Mouse (Mus musculus) kidney, embryonic 15.5 days (tissue): ENCODE data around the gene Gm29776. TPM values are rescaled to one million over a fixed set of nuclear protein-coding genes. Genes with fewer than 3 reads are reported as not detected.

Source experiments
- ATAC-seq: fragments of 200-750 bp; cut with Nextera tagmentation; replicated peaks from 2 replicates; pipeline ENCODE4 v1.8.0; 2017; ENCODE audit warnings: moderate TSS enrichment; ENCODE audit not compliant: low FRiP score
- H3K27ac ChIP-seq: fragments of 300-500 bp; sonication (generic); 2 replicates; pipeline ENCODE4 v1.5.1; 2015; ENCODE audit warnings: mild to moderate bottlenecking, inconsistent platforms
- H3K27me3 ChIP-seq: fragments of 300-500 bp; sonication (generic); 2 replicates; pipeline ENCODE4 v1.6.1; 2015; ENCODE audit warnings: inconsistent platforms
- H3K36me3 ChIP-seq: fragments of 300-500 bp; sonication (generic); 2 replicates; pipeline ENCODE4 v1.6.1; 2015; ENCODE audit warnings: inconsistent platforms
- H3K4me1 ChIP-seq: fragments of 300-500 bp; sonication (generic); 2 replicates; pipeline ENCODE4 v1.6.1; 2015; ENCODE audit warnings: inconsistent platforms
- H3K4me2 ChIP-seq: fragments of 300-500 bp; sonication (generic); 2 replicates; pipeline ENCODE4 v1.6.1; 2015; ENCODE audit warnings: moderate library complexity, mild to moderate bottlenecking, inconsistent platforms
- H3K4me3 ChIP-seq: fragments of 300-500 bp; sonication (generic); replicated peaks from 2 replicates; pipeline ENCODE4 v1.5.1; 2015; ENCODE audit warnings: mild to moderate bottlenecking, inconsistent platforms
- H3K9ac ChIP-seq: fragments of 300-500 bp; sonication (generic); 2 replicates; pipeline ENCODE4 v1.6.1; 2015; ENCODE audit warnings: mild to moderate bottlenecking, inconsistent platforms
- H3K9me3 ChIP-seq: fragments of 300-500 bp; sonication (generic); replicated peaks from 2 replicates; pipeline ENCODE4 v1.6.1; 2016; ENCODE audit warnings: inconsistent platforms
- WGBS: fragments of 180-500 bp; shearing (Covaris S2); methylation state at CpG from one replicate; pipeline ENCODE4 v1.1.7; 2015; ENCODE audit warnings: mixed read lengths; 5-methylcytosine and 5-hydroxymethylcytosine counted together
- polyA plus RNA-seq: library from polyadenylated mRNA; unstranded; fragments of >200 nt; fragmentation: Nextera tagmentation; extraction: Ambion mirVana; gene quantifications from 2 replicates; pipeline ENCODE4 v1.2.1, GENCODE M21; 2015

The Gm29776 gene
- polyA plus RNA-seq, 1 experiment from 2014 or later, result 0.21 TPM

DNA sequence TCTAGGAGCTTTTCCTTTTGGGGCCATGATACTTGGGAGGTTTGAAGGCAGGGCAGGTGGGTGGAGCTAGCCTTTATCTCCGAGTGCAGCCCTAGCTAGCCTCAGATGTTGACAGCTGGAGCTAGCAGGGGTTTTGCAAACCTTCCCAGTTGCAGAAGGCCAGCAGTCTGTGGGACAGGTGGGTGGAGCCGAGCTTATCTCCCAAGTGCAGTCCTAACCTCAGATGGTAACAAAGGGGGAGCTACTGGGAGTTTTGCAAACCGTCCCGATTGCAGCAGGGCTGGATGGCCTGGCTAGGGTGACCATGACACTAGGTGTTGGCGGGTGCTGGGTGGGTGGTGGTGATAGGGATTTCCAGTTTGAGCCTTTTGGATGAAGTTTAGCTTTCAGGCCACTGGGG is 7.2 kb upstream of the Gm29776 start:
- no peak overlapping the region for H3K4me3 ChIP-seq
- 61% methylated on average over 5 of the region's 5 CpGs for WGBS
- H3K27ac ChIP-seq, result no peak overlapping the region
- ATAC-seq, result no peak; the same call in 1 of the 2 replicates
- peaks cover 28% of the 10 kb centered on the region for H3K27me3 ChIP-seq
- no peak overlapping the region for H3K4me2 ChIP-seq
- no peak overlapping the region for H3K9ac ChIP-seq
- peaks cover 10% of the 10 kb centered on the region; the same call in 1 of the 2 replicates for H3K4me1 ChIP-seq
- no peaks in the 10 kb centered on the region for H3K9me3 ChIP-seq
- no peaks in the 10 kb centered on the region for H3K36me3 ChIP-seq

DNA sequence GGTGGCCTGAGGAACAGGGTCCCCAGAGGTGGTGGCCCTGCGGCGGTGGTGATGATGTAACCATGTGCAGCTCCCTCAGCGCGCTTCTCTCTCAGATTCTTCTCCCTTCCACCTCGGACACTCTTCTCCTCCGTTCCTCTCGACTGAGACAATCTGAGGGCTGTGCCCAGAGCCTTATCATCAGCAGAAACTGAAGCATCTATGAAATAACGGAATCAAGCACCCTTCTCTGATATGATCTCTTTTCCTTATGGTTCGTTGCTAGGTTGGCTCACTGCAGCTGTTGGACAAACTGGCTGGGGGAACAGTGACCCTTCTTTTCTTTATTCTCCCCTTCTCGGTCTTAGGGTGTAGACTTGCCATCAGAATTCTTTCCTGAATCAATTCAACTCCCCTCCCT is 4.6 kb upstream of the Gm29776 start:
- 54% methylated on average over 10 of the region's 10 CpGs for WGBS

DNA sequence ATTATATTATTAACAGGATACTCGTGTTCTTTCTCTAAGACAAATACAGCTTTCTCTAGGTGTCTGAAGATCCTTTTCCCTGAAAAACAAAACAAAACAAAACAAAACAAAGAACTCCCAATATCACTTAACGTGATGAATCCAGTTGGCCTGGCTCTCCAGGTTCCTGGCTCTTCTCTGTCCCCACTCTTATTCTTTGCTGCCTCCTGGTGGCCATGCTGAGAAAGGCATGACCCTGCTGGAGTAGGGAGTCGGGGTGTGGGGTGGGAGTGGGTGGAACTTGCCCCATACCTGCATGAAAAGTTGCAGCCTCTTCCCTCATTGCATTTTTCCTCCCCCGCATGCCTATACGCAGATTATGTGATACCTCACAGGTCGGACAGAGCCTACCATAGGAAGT is 2.7 kb upstream of the Gm29776 start:
- Histone ChIP-seq H3K9me3 (no peaks in the 10 kb centered on the region), H3K36me3 (no peaks in the 10 kb centered on the region), H3K9ac (no peak overlapping the region), H3K4me1 (0 out of 2 replicates have a peak, but pooled peaks cover 3% of the 10 kb centered on the region), H3K27me3 (peaks cover 25% of the 10 kb centered on the region), H3K4me3 (no peak overlapping the region), H3K27ac (no peak overlapping the region), H3K4me2 (no peak overlapping the region)
- WGBS, result 8% methylated on average over 6 of the region's 6 CpGs
- 0 out of 2 replicates have a peak, but pooled peaks have one; percentile 46 for ATAC-seq

More for the DNA sequence above, 4.6 kb upstream of the Gm29776 start:
- Histone ChIP-seq H3K27me3 (peaks cover 28% of the 10 kb centered on the region), H3K9ac (no peak overlapping the region), H3K4me3 (no peak overlapping the region), H3K27ac (no peak overlapping the region), H3K4me1 (peaks cover 10% of the 10 kb centered on the region; the same call in 1 of the 2 replicates), H3K36me3 (no peaks in the 10 kb centered on the region), H3K4me2 (peak overlapping the region; percentile 16; the same call in 1 of the 2 replicates), H3K9me3 (no peaks in the 10 kb centered on the region)
- ATAC-seq, result no peak

GRCm38 (mm10) chr14:54699586-54699985 is 953 bp upstream of the Gm29776 start:
- ATAC-seq, result no peak
- no peak overlapping the region for H3K9ac ChIP-seq
- 35% methylated on average over 3 of the region's 3 CpGs for WGBS
- H3K9me3 ChIP-seq, result no peaks in the 10 kb centered on the region
- H3K27me3 ChIP-seq, result peaks cover 25% of the 10 kb centered on the region
- H3K4me2 ChIP-seq, result no peak overlapping the region
- H3K36me3 ChIP-seq, result no peaks in the 10 kb centered on the region
- H3K4me1 ChIP-seq, result 0 out of 2 replicates have a peak, but pooled peaks cover 3% of the 10 kb centered on the region
- no peak overlapping the region for H3K4me3 ChIP-seq
- no peak overlapping the region for H3K27ac ChIP-seq

DNA sequence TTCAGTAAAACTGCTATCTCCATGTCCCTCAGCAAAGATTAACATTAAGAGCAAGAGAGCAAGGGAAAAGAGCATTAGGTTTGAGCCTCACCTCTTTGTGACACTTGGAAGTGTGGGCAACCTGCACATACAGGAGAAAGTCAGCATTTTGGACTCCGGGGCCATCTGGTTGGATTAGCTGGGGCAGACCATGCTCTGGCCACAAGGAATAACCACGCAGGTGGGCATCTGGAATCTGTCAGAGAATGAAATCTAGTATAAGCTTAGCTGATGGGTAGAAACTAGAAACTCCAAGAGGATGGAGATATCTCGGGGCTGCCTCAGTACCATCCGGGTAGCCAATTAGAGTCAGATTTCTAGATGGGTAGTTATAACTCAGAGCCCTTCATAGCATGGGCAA is 1.9 kb downstream of the Gm29776 start:
- Histone ChIP-seq H3K4me3 (no peak overlapping the region), H3K27me3 (peaks cover 5% of the 10 kb centered on the region), H3K36me3 (peaks cover 19% of the 10 kb centered on the region), H3K9me3 (no peaks in the 10 kb centered on the region), H3K4me2 (no peak overlapping the region), H3K27ac (no peak overlapping the region), H3K4me1 (no peaks in the 10 kb centered on the region), H3K9ac (no peak overlapping the region)
- ATAC-seq, result no peak
- 87% methylated on average over 4 of the region's 4 CpGs for WGBS

DNA sequence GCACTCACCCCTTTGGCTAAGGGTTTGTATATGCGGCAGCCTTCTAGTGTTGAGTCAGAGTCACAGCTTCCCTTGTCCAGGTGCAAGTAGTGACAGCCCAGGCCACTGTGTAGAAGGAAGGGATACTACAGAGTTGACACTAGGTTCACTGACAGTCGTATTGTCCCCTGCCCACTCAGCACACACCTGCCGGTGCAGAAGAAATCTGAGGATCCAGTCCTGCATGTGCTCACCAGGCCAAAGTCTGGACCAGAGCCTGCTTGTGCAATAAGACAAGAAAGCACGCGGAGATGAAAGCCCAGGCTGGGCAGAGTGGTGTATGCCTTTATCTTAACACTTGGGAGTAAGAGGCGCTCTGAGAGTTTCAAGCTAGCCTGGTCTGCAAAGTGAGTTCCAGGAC is 3.6 kb downstream of the Gm29776 start:
- Histone ChIP-seq H3K4me2 (no peak overlapping the region), H3K9ac (no peak overlapping the region), H3K4me1 (no peaks in the 10 kb centered on the region), H3K9me3 (no peaks in the 10 kb centered on the region), H3K36me3 (peaks cover 30% of the 10 kb centered on the region), H3K4me3 (no peak overlapping the region), H3K27ac (no peak overlapping the region), H3K27me3 (no peaks in the 10 kb centered on the region)
- ATAC-seq, result no peak
- 82% methylated on average over 6 of the region's 6 CpGs for WGBS

- Histone ChIP-seq H3K9me3 (no peaks in the 10 kb centered on the region), H3K4me1 (peaks cover 30% of the 10 kb centered on the region), H3K4me2 (peak overlapping the region; percentile 62), H3K27me3 (no peaks in the 10 kb centered on the region), H3K9ac (peak overlapping the region; percentile 80), H3K4me3 (peak overlapping the region; percentile 83), H3K27ac (peak overlapping the region; percentile 98), H3K36me3 (peaks cover 34% of the 10 kb centered on the region)
- WGBS, result 2% methylated on average over 8 of the region's 8 CpGs
- no peak; the same call in 1 of the 2 replicates for ATAC-seq
These were observed 11.4 kb downstream of the Gm29776 start for GRCm38 (mm10) chr14:54687251-54687650.

GRCm38 (mm10) chr14:54686522-54687143 is 12.0 kb downstream of the Gm29776 start, which contains the start of gene Acin1:
Gene Acin1 (minus strand): TSS chr14:54686931.
- Histone ChIP-seq H3K27me3 (no peaks in the 10 kb centered on the region), H3K9me3 (no peaks in the 10 kb centered on the region), H3K27ac (peak within 1 kb of the TSS; percentile 98), H3K4me2 (peak within 1 kb of the TSS; percentile 72), H3K9ac (peak within 1 kb of the TSS; percentile 97), H3K4me1 (peaks cover 30% of the 10 kb centered on the region), H3K36me3 (peaks cover 40% of the 10 kb centered on the region), H3K4me3 (peak within 1 kb of the TSS; percentile 83)
- peak; percentile 97 for ATAC-seq
- WGBS, result 0% methylated on average over 44 of the region's 44 CpGs

GRCm38 (mm10) chr14:54686063-54686521 is 12.5 kb downstream of the Gm29776 start, which contains the start of gene 1700123O20Rik:
Gene 1700123O20Rik (plus strand): TSS chr14:54686216.
- under 1% methylated on average over 41 of the region's 41 CpGs for WGBS
- H3K4me3 ChIP-seq, result peak within 1 kb of the TSS; percentile 83
- peak within 1 kb of the TSS; percentile 97 for H3K9ac ChIP-seq
- no peaks in the 10 kb centered on the region for H3K27me3 ChIP-seq
- no peaks in the 10 kb centered on the region for H3K9me3 ChIP-seq
- peak within 1 kb of the TSS; percentile 72 for H3K4me2 ChIP-seq
- peak within 1 kb of the TSS; percentile 98 for H3K27ac ChIP-seq
- H3K4me1 ChIP-seq, result peaks cover 30% of the 10 kb centered on the region
- peaks cover 44% of the 10 kb centered on the region for H3K36me3 ChIP-seq
- ATAC-seq, result peak; percentile 86

DNA sequence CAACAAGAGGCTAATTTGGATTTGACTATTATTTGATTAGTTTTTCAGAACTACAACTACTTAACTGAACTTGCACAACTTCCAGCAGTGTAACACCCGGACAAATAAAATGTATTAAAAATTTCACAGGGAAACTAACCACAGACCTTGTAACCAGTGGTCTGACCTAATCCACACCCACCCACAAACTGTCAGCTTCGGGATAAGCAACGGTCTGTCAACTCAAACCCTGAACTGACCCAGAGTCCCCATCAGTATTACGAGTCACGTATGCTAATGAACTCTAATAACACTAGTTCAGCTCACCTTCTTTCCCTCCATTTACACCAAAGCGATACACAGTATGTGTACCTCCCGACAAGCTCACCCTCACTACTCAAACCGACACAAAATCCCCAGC is 13.2 kb downstream of the Gm29776 start:
- Histone ChIP-seq H3K27ac (peak overlapping the region; percentile 98; the same call in 1 of the 2 replicates), H3K36me3 (peaks cover 42% of the 10 kb centered on the region), H3K27me3 (no peaks in the 10 kb centered on the region), H3K4me2 (peak overlapping the region; percentile 72), H3K4me1 (peaks cover 30% of the 10 kb centered on the region), H3K4me3 (peak overlapping the region; percentile 83), H3K9ac (peak overlapping the region; percentile 97), H3K9me3 (no peaks in the 10 kb centered on the region)
- WGBS, result 8% methylated on average over 8 of the region's 8 CpGs
- no peak for ATAC-seq

DNA sequence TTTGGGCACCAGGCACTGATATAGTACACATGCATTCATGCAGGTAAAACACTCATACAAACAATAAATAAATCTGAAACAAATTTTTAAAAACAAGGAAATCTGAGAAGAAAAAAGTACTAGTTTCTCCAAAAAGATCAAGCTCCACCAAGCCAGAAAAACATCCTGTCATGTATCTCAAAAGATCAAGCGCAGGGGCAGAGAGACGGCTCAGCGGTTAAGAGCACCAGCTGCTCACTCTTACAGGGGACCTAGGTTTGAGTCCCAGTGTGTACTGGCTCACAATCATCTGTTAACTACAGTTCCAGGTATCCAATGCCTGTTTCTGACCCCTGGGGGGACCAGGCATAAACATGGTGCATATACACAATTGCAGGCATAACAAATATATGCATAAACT is 16.2 kb downstream of the Gm29776 start:
- Histone ChIP-seq H3K9ac (no peak overlapping the region), H3K27ac (no peak overlapping the region), H3K36me3 (peaks cover 55% of the 10 kb centered on the region), H3K27me3 (no peaks in the 10 kb centered on the region), H3K4me1 (peaks cover 15% of the 10 kb centered on the region), H3K4me2 (no peak overlapping the region), H3K4me3 (no peak overlapping the region), H3K9me3 (no peaks in the 10 kb centered on the region)
- no peak for ATAC-seq
- 77% methylated on average over 3 of the region's 3 CpGs for WGBS

DNA sequence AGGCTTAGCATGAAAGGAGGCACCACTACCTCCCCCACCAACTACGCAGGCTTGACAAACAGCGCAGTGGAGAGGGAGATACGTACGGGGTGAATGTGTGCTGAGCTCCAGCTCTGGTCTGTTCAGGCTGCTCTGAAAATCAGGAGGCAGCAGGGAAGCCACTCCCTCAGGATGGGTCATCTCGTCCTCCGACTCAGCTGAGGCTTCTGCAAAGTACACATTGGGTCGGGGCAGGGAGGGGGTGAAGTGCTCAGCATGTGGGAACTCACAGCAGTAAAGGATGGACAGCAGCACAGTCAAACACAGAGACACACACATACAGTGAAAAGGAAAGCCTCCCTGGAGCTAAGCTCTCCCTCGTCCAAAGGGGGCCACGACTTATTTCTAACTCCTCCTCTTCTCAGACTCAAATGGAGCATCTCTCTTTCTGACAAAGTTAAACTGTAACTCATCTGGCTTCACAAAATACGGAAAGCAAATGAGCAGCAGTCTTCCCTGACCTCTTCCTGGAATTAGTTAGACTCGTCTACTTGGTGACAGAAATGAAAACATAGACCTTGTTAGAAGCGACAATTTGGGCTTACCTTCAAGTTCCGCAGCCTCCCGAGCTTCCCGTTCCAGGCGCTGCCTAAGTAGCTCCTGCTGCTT is 19.9 kb downstream of the Gm29776 start:
- no peak overlapping the region for H3K4me3 ChIP-seq
- no peak for ATAC-seq
- H3K27ac ChIP-seq, result no peak overlapping the region
- H3K9me3 ChIP-seq, result no peaks in the 10 kb centered on the region
- peaks cover 85% of the 10 kb centered on the region for H3K36me3 ChIP-seq
- no peak overlapping the region for H3K4me2 ChIP-seq
- no peak overlapping the region for H3K9ac ChIP-seq
- WGBS, result 78% methylated on average over 16 of the region's 16 CpGs
- H3K27me3 ChIP-seq, result no peaks in the 10 kb centered on the region
- peaks cover 3% of the 10 kb centered on the region; the same call in 1 of the 2 replicates for H3K4me1 ChIP-seq
